Mouse (Mus musculus) central nervous system, embryonic 18 days (tissue): ENCODE measurements around the gene Cox6b2. TPM values are rescaled to one million over a fixed set of nuclear protein-coding genes. Genes with fewer than 3 reads are reported as not detected.

Experiments used
- polyA plus RNA-seq: library from polyadenylated mRNA; depleted of rRNA; stranded (reverse); fragments of >200 nt; gene quantifications from 2 replicates; pipeline ENCODE4 v1.2.3, GENCODE M21; 2012; rRNA removed

Gene Cox6b2
- 29.6 and 43.1 TPM in 2 replicates for polyA plus RNA-seq

DNA sequence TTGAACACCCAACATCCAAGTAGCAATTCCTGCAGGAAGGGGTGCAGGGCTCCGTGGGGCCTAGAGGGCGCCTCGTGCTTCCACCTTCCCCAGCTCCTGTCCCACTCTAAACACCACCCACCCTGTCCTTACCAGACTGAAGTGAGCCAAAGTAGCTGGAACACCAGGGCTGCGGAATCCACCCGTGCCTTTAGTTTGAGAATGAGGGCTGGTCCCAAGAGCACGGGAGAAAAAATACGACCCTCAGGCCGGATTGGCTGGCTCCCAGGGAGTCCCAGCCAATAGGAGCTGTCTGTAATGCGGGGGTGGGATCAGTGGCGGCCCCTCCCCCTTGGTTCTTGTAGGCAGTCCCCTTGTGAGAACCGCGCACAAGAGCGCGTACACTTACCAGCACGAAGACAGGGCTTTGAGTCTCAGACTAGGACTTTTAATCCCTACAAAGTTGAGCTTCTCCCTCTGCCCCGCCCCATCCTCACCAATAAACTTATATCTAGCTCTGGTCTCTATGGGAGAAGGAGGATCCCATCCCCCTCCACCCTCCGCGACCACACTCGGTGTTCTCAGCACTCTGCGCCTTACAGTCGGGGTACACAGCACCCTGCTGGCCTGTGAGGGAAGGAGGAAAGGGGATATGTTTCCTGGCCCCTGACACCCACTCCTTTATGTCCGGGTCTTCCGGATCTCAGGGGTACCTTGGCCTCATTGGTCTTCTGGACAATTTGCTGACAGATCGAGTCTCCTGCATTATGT lies at the start of gene Cox6b2:
Gene Cox6b2, minus strand, starts transcription at position 274 of the 750 bp plus-strand sequence.

DNA sequence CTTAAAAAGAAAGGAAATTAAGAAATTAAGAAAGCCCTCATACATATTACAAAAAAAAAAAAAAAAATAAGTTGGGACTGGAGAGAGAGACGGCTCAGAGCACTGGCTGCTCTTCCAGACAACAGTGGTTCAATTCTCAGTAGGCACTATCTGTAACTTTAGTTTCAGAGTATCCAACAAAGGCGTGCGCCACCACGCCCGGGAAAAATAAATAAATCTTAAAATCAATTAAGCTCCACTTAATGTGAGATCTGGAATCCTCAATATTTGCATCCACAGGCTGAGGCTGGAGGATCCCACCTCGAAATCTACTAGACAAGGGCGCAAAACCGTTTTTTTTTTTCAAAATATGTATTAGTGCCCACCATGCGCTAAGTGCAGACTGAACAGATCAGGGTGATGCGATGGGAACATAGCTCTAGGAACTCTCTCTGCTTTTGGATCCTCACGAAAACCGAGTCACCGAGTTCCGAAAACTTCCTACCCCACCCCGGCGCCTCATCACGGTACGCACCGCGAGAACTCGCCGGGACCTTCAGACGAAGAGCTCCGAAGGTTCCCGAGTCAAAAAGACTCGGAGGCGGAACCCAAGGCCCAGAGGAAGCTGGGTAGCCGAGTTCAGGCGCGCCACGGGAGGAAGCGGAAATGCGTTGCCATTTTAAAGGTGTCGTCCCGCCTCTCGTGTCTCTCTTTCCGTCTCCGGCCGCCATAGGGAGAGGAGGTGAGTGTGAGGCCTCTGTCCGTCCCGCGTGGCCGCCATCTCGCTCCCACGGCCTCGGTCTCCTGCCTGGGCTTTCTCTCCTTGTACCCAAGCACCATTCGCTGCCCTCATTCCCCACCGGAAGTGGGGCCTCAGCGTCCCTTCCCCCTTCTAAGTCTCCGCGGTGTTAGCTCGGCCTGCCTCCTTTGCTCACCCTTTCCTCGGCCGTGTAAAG lies 39.7 kb upstream of the Cox6b2 start, which contains the start of gene Rpl28:
Gene Rpl28, plus strand, starts transcription at position 597 of the 935 bp plus-strand sequence.

GRCm38 (mm10) chr7:4789436-4789935 lies 36.6 kb upstream of the Cox6b2 start, which contains the start of gene Tmem238:
Gene Tmem238, minus strand, starts transcription at chr7:4789656.

GRCm38 (mm10) chr7:4782759-4783158 lies 29.9 kb upstream of the Cox6b2 start, which contains the start of the genes Il11 and Tmem190:
Gene Il11, minus strand, starts transcription at chr7:4782859.
Gene Tmem190, plus strand, starts transcription at chr7:4782937.

GRCm38 (mm10) chr7:4771202-4771601 lies 18.3 kb upstream of the Cox6b2 start, which contains the start of gene Fam71e2:
Gene Fam71e2, minus strand, starts transcription at chr7:4771302.

DNA sequence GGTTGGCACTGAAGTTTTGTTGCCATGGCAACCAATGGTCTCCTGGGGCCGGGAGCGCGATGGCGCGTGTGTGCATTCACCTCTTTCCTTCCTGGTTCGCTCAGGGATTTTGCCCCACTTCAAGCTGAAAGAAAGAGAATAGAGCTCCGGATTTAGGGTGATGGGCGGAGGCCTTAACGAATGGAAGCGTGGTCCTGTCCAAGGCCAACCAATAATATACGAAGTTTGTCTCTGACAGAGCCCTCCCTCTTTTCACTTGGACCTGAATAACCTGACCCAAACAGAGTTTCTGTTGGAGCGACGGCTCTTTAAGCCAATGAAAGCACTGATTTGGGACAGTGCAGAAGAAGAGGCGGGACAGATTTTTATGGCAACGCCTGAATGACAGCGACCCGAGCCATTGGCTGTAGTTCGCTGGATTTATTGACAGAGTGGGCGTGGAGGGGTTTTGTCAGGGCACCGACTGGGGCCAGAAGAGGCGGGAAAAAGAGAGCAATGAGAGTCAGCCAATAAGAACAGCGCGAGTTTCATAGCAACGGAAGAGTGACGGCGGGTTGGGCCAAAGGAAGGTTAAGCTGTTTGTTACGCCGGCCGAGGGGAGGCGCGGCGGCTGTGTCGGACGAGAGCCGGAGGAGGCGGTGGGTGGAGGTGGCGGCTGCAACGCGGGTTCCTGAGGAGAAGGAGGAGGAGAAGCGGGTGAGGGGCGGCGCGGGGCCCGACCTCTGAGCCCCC lies 13.2 kb downstream of the Cox6b2 start, which contains the start of gene Kmt5c:
Gene Kmt5c, plus strand, starts transcription at position 572 of the 732 bp plus-strand sequence.

DNA sequence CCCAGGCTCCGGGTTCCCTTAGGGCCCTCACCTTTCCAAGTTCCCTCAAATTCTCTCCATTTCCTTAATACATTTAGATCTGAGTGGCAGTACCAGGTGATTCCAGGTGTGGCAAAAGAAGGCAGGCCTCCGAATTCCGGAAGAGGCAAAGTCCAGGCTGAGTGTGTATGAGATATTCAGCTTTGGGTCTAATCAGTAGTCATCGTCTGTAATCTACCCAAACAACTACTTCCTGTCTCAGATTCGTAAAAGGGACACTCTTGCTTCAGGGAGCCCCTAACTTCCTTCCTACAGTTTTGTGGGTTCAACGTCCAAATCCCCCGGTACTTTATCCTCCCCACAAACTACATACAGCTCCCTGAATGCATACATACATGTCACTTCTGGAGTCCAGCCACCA lies 27.7 kb downstream of the Cox6b2 start, which contains the start of gene Tmem150b:
Gene Tmem150b, minus strand, starts transcription at position 81 of the 400 bp plus-strand sequence.

Other genes with a start within 250 kb of the Cox6b2 start
- 1.8 and 16.1 TPM in 2 replicates for gene Tnnt1, start 236.7 kb downstream of the Cox6b2 start, polyA plus RNA-seq
- 3.9 and 4.7 TPM in 2 replicates for gene Tnni3, start 228.9 kb downstream of the Cox6b2 start, polyA plus RNA-seq
- 3.3 and 4.1 TPM in 2 replicates for gene Dnaaf3, start 220.6 kb downstream of the Cox6b2 start, polyA plus RNA-seq
- gene Syt5, start 205.6 kb downstream of the Cox6b2 start, polyA plus RNA-seq: 181 and 203 TPM in 2 replicates
- gene Ptprh, start 149.1 kb downstream of the Cox6b2 start, polyA plus RNA-seq: 3.0 and 3.2 TPM in 2 replicates
- gene Tmem86b, start 121.7 kb downstream of the Cox6b2 start, polyA plus RNA-seq: 37.0 and 37.6 TPM in 2 replicates
- gene Ppp6r1, start 94.1 kb downstream of the Cox6b2 start, polyA plus RNA-seq: 101 and 103 TPM in 2 replicates
- 102 and 104 TPM in 2 replicates for gene Hspbp1, start 68.0 kb downstream of the Cox6b2 start, polyA plus RNA-seq
- 143 and 158 TPM in 2 replicates for gene Brsk1, start 62.5 kb downstream of the Cox6b2 start, polyA plus RNA-seq
- gene Tmem150b, start 27.8 kb downstream of the Cox6b2 start, polyA plus RNA-seq: 0.11 and 0.14 TPM in 2 replicates
- 112 and 122 TPM in 2 replicates for gene Kmt5c, start 13.0 kb downstream of the Cox6b2 start, polyA plus RNA-seq
- 0.03 TPM in 1 of 2 replicates, not detected in the other for gene Fam71e2, start 18.2 kb upstream of the Cox6b2 start, polyA plus RNA-seq
- 0.49 and 0.62 TPM in 2 replicates for gene Il11, start 29.8 kb upstream of the Cox6b2 start, polyA plus RNA-seq
- gene Tmem190, start 29.8 kb upstream of the Cox6b2 start, polyA plus RNA-seq: not detected in 2 replicates
- 6.4 and 7.8 TPM in 2 replicates for gene Tmem238, start 36.6 kb upstream of the Cox6b2 start, polyA plus RNA-seq
- 289 and 373 TPM in 2 replicates for gene Rpl28, start 39.8 kb upstream of the Cox6b2 start, polyA plus RNA-seq
- 351 and 378 TPM in 2 replicates for gene Ube2s, start 59.5 kb upstream of the Cox6b2 start, polyA plus RNA-seq
- 155 and 178 TPM in 2 replicates for gene Shisa7, start 91.6 kb upstream of the Cox6b2 start, polyA plus RNA-seq
- gene Isoc2b, start 117.2 kb upstream of the Cox6b2 start, polyA plus RNA-seq: 2.4 and 3.1 TPM in 2 replicates
- gene Isoc2a, start 124.1 kb upstream of the Cox6b2 start, polyA plus RNA-seq: 6.4 and 7.5 TPM in 2 replicates
- 0.89 and 1.0 TPM in 2 replicates for gene Gm36210, start 153.4 kb upstream of the Cox6b2 start, polyA plus RNA-seq
- gene Zfp628, start 162.1 kb upstream of the Cox6b2 start, polyA plus RNA-seq: 8.0 and 9.8 TPM in 2 replicates
- gene Nat14, start 168.9 kb upstream of the Cox6b2 start, polyA plus RNA-seq: 34.3 and 37.0 TPM in 2 replicates
- 2.5 and 3.2 TPM in 2 replicates for gene Ssc5d, start 172.7 kb upstream of the Cox6b2 start, polyA plus RNA-seq
- gene Sbk2, start 211.3 kb upstream of the Cox6b2 start, polyA plus RNA-seq: 0.12 and 0.23 TPM in 2 replicates
- 1.9 and 2.0 TPM in 2 replicates for gene Sbk3, start 218.1 kb upstream of the Cox6b2 start, polyA plus RNA-seq
- 83.5 and 95.4 TPM in 2 replicates for gene Zfp579, start 243.1 kb upstream of the Cox6b2 start, polyA plus RNA-seq